Mouse (Mus musculus) macrophage (primary cell): ENCODE measurements around the gene Cpt1c. TPM values are rescaled to one million over a fixed set of nuclear protein-coding genes. Genes with fewer than 3 reads are reported as not detected.

Experiments used
- H3K27ac ChIP-seq: fragments of 350-480 bp; formaldehyde crosslinking; 2 replicates; pipeline ENCODE4 v1.9.0; 2021
- H3K36me3 ChIP-seq: fragments of 350-480 bp; formaldehyde crosslinking; 2 replicates; pipeline ENCODE4 v1.9.0; 2021; ENCODE audit errors: inconsistent target
- H3K4me3 ChIP-seq: fragments of 350-480 bp; formaldehyde crosslinking; 2 replicates; pipeline ENCODE4 v1.9.0; 2021; ENCODE audit errors: inconsistent target
- H3K79me2 ChIP-seq: fragments of 350-480 bp; formaldehyde crosslinking; 2 replicates; pipeline ENCODE4 v1.9.0; 2021; ENCODE audit errors: inconsistent target
- WGBS: methylation state at CpG from one replicate; pipeline ENCODE4 v1.1.7; 2026; ENCODE audit warnings: inconsistent platforms; ENCODE audit not compliant: missing documents; 5-methylcytosine and 5-hydroxymethylcytosine counted together
- polyA plus RNA-seq: library from polyadenylated mRNA; stranded (reverse); fragments of 250-400 nt; gene quantifications from 3 replicates; pipeline ENCODE4 v1.2.4, GENCODE M21; 2018; ENCODE audit warnings: inconsistent platforms

Gene Cpt1c
- polyA plus RNA-seq, 1 experiment from 2014 or later: not detected

GRCm38 (mm10) chr7:45007846-45008245, 33.2 kb upstream of the Cpt1c start:
- WGBS: 98% methylated on average over 25 of the region's 30 CpGs
- H3K36me3 ChIP-seq: peaks cover 83% of the 10 kb centered on the region
- H3K79me2 ChIP-seq: peaks cover 57% of the 10 kb centered on the region
- no peak overlapping the region for H3K27ac ChIP-seq
- H3K4me3 ChIP-seq: no peak overlapping the region

- no peak overlapping the region for H3K27ac ChIP-seq
- 96% methylated on average over 29 of the region's 29 CpGs for WGBS
Measured at GRCm38 (mm10) chr7:45007141-45007540, 32.5 kb upstream of the Cpt1c start.

DNA sequence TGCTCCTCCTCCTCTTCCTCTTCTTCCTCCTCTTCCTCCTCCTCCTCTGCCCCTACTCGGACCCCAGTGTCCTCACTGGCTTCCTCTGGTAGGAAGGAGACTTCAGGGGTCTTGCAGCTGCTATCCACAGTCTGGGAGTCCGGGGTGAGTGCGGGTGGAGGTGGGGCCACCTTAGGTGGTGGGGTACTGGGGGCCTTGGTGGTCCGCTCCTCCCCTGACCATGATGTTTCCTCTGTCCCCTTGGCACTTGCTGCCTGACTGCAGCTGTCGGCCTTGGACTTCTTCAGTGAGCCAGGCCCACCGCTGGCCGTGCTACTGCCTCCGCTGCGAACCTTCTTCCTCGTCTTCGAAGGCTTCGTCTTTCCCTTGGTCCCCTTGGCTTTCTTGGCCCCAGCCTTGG, 31.9 kb upstream of the Cpt1c start:
- Histone ChIP-seq H3K36me3 (peaks cover 83% of the 10 kb centered on the region), H3K4me3 (no peak overlapping the region), H3K79me2 (peaks cover 51% of the 10 kb centered on the region; the same call in 1 of the 2 replicates), H3K27ac (no peak overlapping the region)
- WGBS: 99% methylated on average over 10 of the region's 12 CpGs

More at GRCm38 (mm10) chr7:45007141-45007540, 32.5 kb upstream of the Cpt1c start:
- Histone ChIP-seq H3K36me3 (peaks cover 83% of the 10 kb centered on the region), H3K79me2 (peaks cover 52% of the 10 kb centered on the region; the same call in 1 of the 2 replicates), H3K4me3 (no peak overlapping the region)

GRCm38 (mm10) chr7:45005321-45005992, 30.8 kb upstream of the Cpt1c start:
- H3K4me3 ChIP-seq: no peak overlapping the region
- no peak overlapping the region for H3K27ac ChIP-seq
- H3K79me2 ChIP-seq: peaks cover 53% of the 10 kb centered on the region; the same call in 1 of the 2 replicates
- WGBS: 85% methylated on average over 6 of the region's 6 CpGs
- peaks cover 85% of the 10 kb centered on the region for H3K36me3 ChIP-seq

- 66% methylated on average over 3 of the region's 3 CpGs for WGBS
- peaks cover 85% of the 10 kb centered on the region for H3K36me3 ChIP-seq
- no peak overlapping the region for H3K4me3 ChIP-seq
- H3K27ac ChIP-seq: no peak overlapping the region
- H3K79me2 ChIP-seq: peaks cover 53% of the 10 kb centered on the region
Measured at GRCm38 (mm10) chr7:45004546-45004945, 29.9 kb upstream of the Cpt1c start.

GRCm38 (mm10) chr7:45002440-45002839, 27.8 kb upstream of the Cpt1c start:
- peaks cover 75% of the 10 kb centered on the region for H3K36me3 ChIP-seq
- no peak overlapping the region for H3K4me3 ChIP-seq
- WGBS: 64% methylated on average over 7 of the region's 7 CpGs
- H3K79me2 ChIP-seq: peaks cover 57% of the 10 kb centered on the region
- no peak overlapping the region for H3K27ac ChIP-seq

GRCm38 (mm10) chr7:45000539-45001114, 26.0 kb upstream of the Cpt1c start:
- Histone ChIP-seq H3K36me3 (peaks cover 57% of the 10 kb centered on the region), H3K4me3 (no peak overlapping the region), H3K27ac (no peak overlapping the region), H3K79me2 (peaks cover 45% of the 10 kb centered on the region)
- 94% methylated on average over 20 of the region's 21 CpGs for WGBS

DNA sequence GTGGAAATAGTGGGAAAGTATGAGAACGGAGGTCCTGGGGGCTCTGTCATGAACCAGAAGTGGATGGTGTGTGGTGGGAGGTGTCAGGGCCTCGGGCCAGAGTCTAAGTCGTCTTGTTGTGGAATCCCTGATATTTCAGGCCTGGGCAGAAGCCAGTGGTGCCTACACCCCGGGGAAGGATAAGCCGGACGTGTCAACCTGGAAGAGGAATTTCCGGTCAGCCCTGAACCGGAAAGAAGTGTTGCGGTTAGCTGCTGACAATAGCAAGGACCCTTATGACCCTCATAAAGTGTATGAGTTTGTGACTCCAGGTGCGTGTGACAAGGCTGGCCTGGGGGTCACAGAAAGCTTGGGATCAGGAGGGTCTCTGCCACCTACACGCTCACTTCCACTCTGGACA, 25.1 kb upstream of the Cpt1c start:
- WGBS: 94% methylated on average over 11 of the region's 11 CpGs
- H3K27ac ChIP-seq: no peak overlapping the region
- H3K36me3 ChIP-seq: peaks cover 48% of the 10 kb centered on the region
- peaks cover 42% of the 10 kb centered on the region for H3K79me2 ChIP-seq
- no peak overlapping the region for H3K4me3 ChIP-seq

DNA sequence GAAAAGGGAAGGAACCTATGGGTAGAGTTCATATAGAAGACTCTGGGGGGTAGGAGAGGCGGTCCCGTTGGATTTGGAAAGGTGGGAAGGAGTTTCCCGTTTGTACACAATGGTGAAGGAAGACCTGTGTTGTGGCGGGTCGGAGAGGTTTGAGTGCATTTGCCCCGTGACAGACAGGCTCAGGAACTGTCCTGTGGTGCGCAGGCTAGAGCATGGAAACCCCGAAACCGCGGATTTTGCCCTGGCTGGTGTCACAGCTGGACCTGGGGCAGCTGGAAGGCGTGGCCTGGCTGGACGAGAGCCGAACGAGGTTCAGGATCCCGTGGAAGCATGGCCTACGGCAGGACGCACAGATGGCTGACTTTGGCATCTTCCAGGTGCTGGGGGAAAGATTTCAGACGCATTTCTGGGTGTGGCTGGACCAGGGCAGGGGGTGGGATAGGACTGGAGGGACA, 23.9 kb upstream of the Cpt1c start, which contains the start of gene Bcl2l12:
TSS of gene Bcl2l12 (minus strand) at position 212 of the 455 bp plus-strand sequence.
- under 1% methylated on average over 18 of the region's 18 CpGs for WGBS
- Histone ChIP-seq H3K36me3 (peaks cover 44% of the 10 kb centered on the region), H3K79me2 (peaks cover 42% of the 10 kb centered on the region), H3K4me3 (peak within 1 kb of the TSS; percentile 93), H3K27ac (peak within 1 kb of the TSS; percentile 84)

GRCm38 (mm10) chr7:44997940-44998428, 23.3 kb upstream of the Cpt1c start:
- under 1% methylated on average over 15 of the region's 15 CpGs for WGBS
- H3K36me3 ChIP-seq: peaks cover 44% of the 10 kb centered on the region
- peak overlapping the region; percentile 93 for H3K4me3 ChIP-seq
- H3K27ac ChIP-seq: peak overlapping the region; percentile 84
- H3K79me2 ChIP-seq: peaks cover 42% of the 10 kb centered on the region

DNA sequence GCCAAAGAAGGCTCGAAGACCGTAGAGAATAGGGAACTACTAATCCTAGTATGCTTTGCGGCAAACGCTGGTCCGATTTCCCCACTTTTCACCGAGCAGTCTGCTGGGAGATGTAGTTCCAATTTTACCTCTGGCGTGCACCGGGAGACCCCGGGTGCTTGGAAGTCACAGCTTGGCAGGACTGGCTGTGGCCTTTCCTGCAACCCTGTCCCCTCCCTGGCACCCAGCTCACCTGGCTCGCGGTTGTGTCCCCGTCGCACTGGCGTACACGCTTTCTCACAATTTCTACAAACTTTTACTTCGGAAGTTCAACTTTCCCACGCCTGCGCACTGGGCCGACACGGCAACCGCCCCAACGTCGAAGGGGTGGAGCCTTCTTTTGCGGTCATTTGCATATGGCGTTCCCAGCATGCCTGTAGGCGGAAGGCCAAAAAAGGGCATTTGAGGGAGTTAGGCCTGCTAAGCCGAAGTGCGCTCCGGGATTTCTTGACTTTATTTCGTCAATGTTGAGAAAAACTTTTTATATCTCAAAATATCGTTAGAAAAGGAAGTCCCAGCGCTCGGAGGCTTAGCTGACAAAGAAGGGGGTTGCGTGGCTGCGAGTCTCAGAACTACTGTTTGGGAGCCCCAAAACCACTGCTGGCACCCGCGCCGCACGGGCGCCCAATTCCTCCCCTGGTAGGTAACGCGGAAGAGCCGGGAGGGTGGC, 22.7 kb upstream of the Cpt1c start, which contains the start of gene Irf3:
TSS of gene Irf3 (plus strand) at position 418 of the 709 bp plus-strand sequence.
- H3K27ac ChIP-seq: peak within 1 kb of the TSS; percentile 84
- under 1% methylated on average over 43 of the region's 43 CpGs for WGBS
- H3K79me2 ChIP-seq: peaks cover 42% of the 10 kb centered on the region
- peak within 1 kb of the TSS; percentile 93 for H3K4me3 ChIP-seq
- H3K36me3 ChIP-seq: peaks cover 38% of the 10 kb centered on the region

GRCm38 (mm10) chr7:44996672-44997071, 22.0 kb upstream of the Cpt1c start:
- 11% methylated on average over 10 of the region's 10 CpGs for WGBS
- H3K27ac ChIP-seq: peak overlapping the region; percentile 84
- peaks cover 33% of the 10 kb centered on the region for H3K36me3 ChIP-seq
- H3K79me2 ChIP-seq: peaks cover 36% of the 10 kb centered on the region
- H3K4me3 ChIP-seq: peak overlapping the region; percentile 93

- Histone ChIP-seq H3K79me2 (peaks cover 21% of the 10 kb centered on the region), H3K27ac (peak overlapping the region; percentile 48), H3K36me3 (peaks cover 11% of the 10 kb centered on the region; the same call in 1 of the 2 replicates), H3K4me3 (peak overlapping the region; percentile 60)
- WGBS: under 1% methylated on average over 29 of the region's 29 CpGs
Measured at GRCm38 (mm10) chr7:44986879-44987718, 12.4 kb upstream of the Cpt1c start.
